8 mouse cellular contexts compared by ENCODE assay signal in genomic region chr4:108878963-108879822, GRCm38 (mm10). TPM values are rescaled to one million over a fixed set of nuclear protein-coding genes. Genes with fewer than 3 reads are reported as not detected.
DNase-seq lines count a peak whose midpoint lies in the region; ATAC-seq and TF ChIP-seq lines count a peak whose summit lies in the region.

Gene Rab3b, plus strand, starts transcription at chr4:108879063.

- peak; percentile 72 for DNase-seq in WW6 (ENCODE audit: low read depth, low spot score)
- DNase-seq in cerebellum, adult 9-10 months = peak; percentile 15
- peak; percentile 37 for DNase-seq in forelimb bud, embryonic 11.5 days (ENCODE audit: low read depth, low spot score)
- DNase-seq in layer of hippocampus, adult 9-11 months = peak; percentile 46
- DNase-seq in lung, postnatal 0 days (ENCODE audit: low spot score) = peak; percentile 56
- DNase-seq in ovary, postnatal 36 days (ENCODE audit: low spot score) = peak; percentile 59
- DNase-seq in thymus, postnatal 25 days = peak; percentile 52

- peak within 1 kb of the TSS; percentile 64 for H3K27ac ChIP-seq in hindbrain, embryonic 12.5 days
- H3K27ac ChIP-seq in lung, postnatal 0 days (ENCODE audit: low read length) = no peak within 1 kb of the TSS

- H3K4me2 ChIP-seq in hindbrain, embryonic 12.5 days (replicated peaks) = peak within 1 kb of the TSS; percentile 93
- peak within 1 kb of the TSS; percentile 87 for H3K4me2 ChIP-seq in lung, postnatal 0 days (replicated peaks; ENCODE audit: low read depth, low read length)

- peaks cover 14% of the 10 kb centered on the region; the same call in 1 of the 2 replicates for H3K27me3 ChIP-seq in hindbrain, embryonic 12.5 days
- no peaks in the 10 kb centered on the region for H3K27me3 ChIP-seq in lung, postnatal 0 days (replicated peaks; ENCODE audit: insufficient read depth, low read length)

- no peaks in the 10 kb centered on the region for H3K36me3 ChIP-seq in hindbrain, embryonic 12.5 days
- no peaks in the 10 kb centered on the region for H3K36me3 ChIP-seq in lung, postnatal 0 days (ENCODE audit: insufficient read depth, low read length)

- peak within 1 kb of the TSS; percentile 73 for H3K9ac ChIP-seq in hindbrain, embryonic 12.5 days
- H3K9ac ChIP-seq in lung, postnatal 0 days (replicated peaks; ENCODE audit: low read depth) = peak within 1 kb of the TSS; percentile 26; the same call in 1 of the 2 replicates

- H3K4me1 ChIP-seq in hindbrain, embryonic 12.5 days = peaks cover 3% of the 10 kb centered on the region
- H3K4me1 ChIP-seq in lung, postnatal 0 days (ENCODE audit: insufficient read depth, low read depth, low read length) = no peaks in the 10 kb centered on the region

- peak within 1 kb of the TSS; percentile 55 for H3K4me3 ChIP-seq in hindbrain, embryonic 12.5 days
- H3K4me3 ChIP-seq in lung, postnatal 0 days (ENCODE audit: low read depth, low read length) = peak within 1 kb of the TSS; percentile 38

- TF ChIP-seq EP300 in lung, postnatal 0 days (IDR thresholded peaks at IDR 0.05) = no peak

- 1% methylated on average over 46 of the region's 46 CpGs for WGBS in hindbrain, embryonic 12.5 days
- WGBS in lung, postnatal 0 days = 3% methylated on average over 46 of the region's 46 CpGs

- peak; percentile 90 for ATAC-seq in hindbrain, embryonic 12.5 days (ENCODE audit: low FRiP score)
- peak; percentile 90 for ATAC-seq in lung, postnatal 0 days

- no peaks in the 10 kb centered on the region for H3K9me3 ChIP-seq in hindbrain, embryonic 12.5 days (replicated peaks)
- no peaks in the 10 kb centered on the region for H3K9me3 ChIP-seq in lung, postnatal 0 days (ENCODE audit: low read length)

- TF ChIP-seq CTCF in lung, postnatal 0 days (IDR thresholded peaks at IDR 0.05) = no peak

RNA-seq across cellular contexts. Expression of gene Rab3b, which starts in this region (rescaled TPM):
- polyA plus RNA-seq in hindbrain, embryonic 12.5 days (2016; fragmentation: Nextera tagmentation; extraction: Ambion mirVana) = 39.5 and 45.5 TPM in 2 replicates
- 3.0 and 3.2 TPM in 2 replicates for polyA plus RNA-seq in lung, postnatal 0 days (2015; fragmentation: Nextera tagmentation; extraction: Ambion mirVana)

Comparison
In these comparisons a context has a peak if more than half of its experiments do, and no peak if none do; other contexts are left out.
1. DNase-seq: peak in every context shown above with its lines; median percentile 72 in WW6; 59 in ovary, postnatal 36 days; 56 in lung, postnatal 0 days; 52 in thymus, postnatal 25 days; 46 in layer of hippocampus, adult 9-11 months; 37 in forelimb bud, embryonic 11.5 days; 15 in cerebellum, adult 9-10 months.